11 mouse cellular contexts compared by ENCODE assay signal in the genomic region with DNA sequence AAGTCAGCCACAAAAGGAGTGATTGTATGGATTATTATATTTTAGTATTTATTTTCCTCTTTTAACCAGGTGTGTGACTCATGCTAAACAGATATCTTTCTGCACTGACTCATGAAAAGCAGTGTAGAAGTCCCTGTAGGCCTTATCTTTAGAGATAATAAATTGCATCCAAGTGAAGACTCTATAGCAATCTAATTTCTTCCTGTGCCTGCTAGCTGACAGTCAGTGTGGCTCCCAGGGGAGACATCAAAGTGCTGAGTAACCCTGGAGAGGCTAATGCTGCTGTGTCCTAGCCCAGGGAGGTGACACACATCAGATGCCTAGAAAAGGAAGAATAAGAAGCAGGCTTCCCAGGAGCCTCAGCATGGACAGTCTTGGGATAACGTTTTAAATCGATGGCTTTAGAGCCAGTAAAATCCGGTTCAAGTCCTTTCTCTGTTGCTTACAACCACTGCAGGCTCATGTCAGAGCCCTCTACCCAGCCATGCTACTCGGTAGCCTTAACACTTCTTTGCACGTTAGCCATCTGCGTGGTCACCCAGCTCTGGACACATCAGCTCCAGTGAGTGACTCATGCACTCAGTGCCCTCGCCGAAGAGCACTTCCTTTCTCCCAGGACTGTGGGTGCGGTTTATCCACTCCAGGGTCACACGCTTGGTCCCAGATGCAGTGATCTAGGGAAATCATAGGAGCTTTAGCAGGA. TPM values are rescaled to one million over a fixed set of nuclear protein-coding genes. Genes with fewer than 3 reads are reported as not detected.
A peak's percentile ranks its signal among the peaks of the same experiment; 100 is the strongest.
DNase-seq lines count a peak whose midpoint lies in the region; ATAC-seq lines count a peak whose summit lies in the region.
"Had no signal": no experiment of that assay in that cellular context is flagged by ENCODE, and none has a peak within 500 bp of the region (broad histone marks: within the 10 kb centered on the region; RNA-seq: fewer than 3 reads in every experiment).

No protein-coding gene starts in this region.

- H3K9ac ChIP-seq in heart, embryonic 13.5 days, result no peak overlapping the region
- H3K9ac ChIP-seq in heart, embryonic 12.5 days, result no peak overlapping the region
- H3K9ac ChIP-seq in intestine, embryonic 14.5 days (ENCODE audit: low read length), result no peak overlapping the region
- H3K9ac ChIP-seq: embryonic facial prominence, embryonic 13.5 days; liver, embryonic 15.5 days had no signal

- H3K36me3 ChIP-seq in heart, embryonic 13.5 days, result no peaks in the 10 kb centered on the region
- H3K36me3 ChIP-seq in heart, embryonic 12.5 days, result no peaks in the 10 kb centered on the region
- no peaks in the 10 kb centered on the region for H3K36me3 ChIP-seq in intestine, embryonic 14.5 days (ENCODE audit: control insufficient read depth, insufficient read depth, low read length)
- H3K36me3 ChIP-seq: embryonic facial prominence, embryonic 13.5 days; liver, embryonic 15.5 days had no signal

- H3K27me3 ChIP-seq in heart, embryonic 13.5 days (replicated peaks), result no peaks in the 10 kb centered on the region
- H3K27me3 ChIP-seq in heart, embryonic 12.5 days (replicated peaks), result no peaks in the 10 kb centered on the region
- H3K27me3 ChIP-seq in intestine, embryonic 14.5 days (replicated peaks; ENCODE audit: control insufficient read depth, insufficient read depth, low read length), result no peaks in the 10 kb centered on the region
- H3K27me3 ChIP-seq: embryonic facial prominence, embryonic 13.5 days; liver, embryonic 15.5 days had no signal

- no peaks in the 10 kb centered on the region for H3K9me3 ChIP-seq in heart, embryonic 13.5 days
- no peaks in the 10 kb centered on the region for H3K9me3 ChIP-seq in heart, embryonic 12.5 days (replicated peaks)
- H3K9me3 ChIP-seq in intestine, embryonic 14.5 days (ENCODE audit: control insufficient read depth, low read length), result no peaks in the 10 kb centered on the region
- H3K9me3 ChIP-seq: embryonic facial prominence, embryonic 13.5 days; liver, embryonic 15.5 days had no signal

- peak; percentile 16 for DNase-seq in Muller cell, postnatal 12 days (ENCODE audit: inconsistent ontology term)
- no peak for DNase-seq in intestine, embryonic 14.5 days (ENCODE audit: low spot score)
- DNase-seq in monocyte, adult 2 months (ENCODE audit: low read depth in 1 of 2, low spot score in 2 of 2), result peak; percentile 42 to 45
- no peak for DNase-seq in left cerebral cortex, adult 11 months (ENCODE audit: low spot score)
- no peak for DNase-seq in cerebellum, adult 11 months
- DNase-seq: gastrocnemius, postnatal 14 days had no signal

- H3K4me2 ChIP-seq in heart, embryonic 13.5 days, result no peak overlapping the region
- H3K4me2 ChIP-seq in heart, embryonic 12.5 days, result no peak overlapping the region
- H3K4me2 ChIP-seq in intestine, embryonic 14.5 days (ENCODE audit: low read length), result no peak overlapping the region
- H3K4me2 ChIP-seq: embryonic facial prominence, embryonic 13.5 days; liver, embryonic 15.5 days had no signal

- H3K4me1 ChIP-seq in heart, embryonic 13.5 days, result peaks cover 27% of the 10 kb centered on the region
- H3K4me1 ChIP-seq in heart, embryonic 12.5 days (replicated peaks), result peaks cover 24% of the 10 kb centered on the region
- H3K4me1 ChIP-seq in intestine, embryonic 14.5 days (replicated peaks; ENCODE audit: control insufficient read depth, insufficient read depth, low read length), result peaks cover 10% of the 10 kb centered on the region

- 0 out of 2 replicates have a peak overlapping the region, but pooled peaks have one; percentile 15 for H3K27ac ChIP-seq in heart, embryonic 13.5 days (replicated peaks)
- no peak overlapping the region for H3K27ac ChIP-seq in heart, embryonic 12.5 days (ENCODE audit: poor library complexity, severe bottlenecking)
- H3K27ac ChIP-seq in intestine, embryonic 14.5 days (ENCODE audit: low read depth), result no peak overlapping the region
- H3K27ac ChIP-seq: embryonic facial prominence, embryonic 13.5 days; liver, embryonic 15.5 days had no signal

- H3K4me3 ChIP-seq in heart, embryonic 13.5 days, result no peak overlapping the region
- H3K4me3 ChIP-seq in heart, embryonic 12.5 days, result no peak overlapping the region
- H3K4me3 ChIP-seq in intestine, embryonic 14.5 days (ENCODE audit: low read depth, low read length), result no peak overlapping the region
- H3K4me3 ChIP-seq: embryonic facial prominence, embryonic 13.5 days; liver, embryonic 15.5 days had no signal

- WGBS in heart, embryonic 13.5 days, result 52% methylated on average over 10 of the region's 10 CpGs
- WGBS in heart, embryonic 12.5 days, result 52% methylated on average over 10 of the region's 10 CpGs
- WGBS in intestine, embryonic 14.5 days, result 74% methylated on average over 10 of the region's 10 CpGs

- ATAC-seq in heart, embryonic 13.5 days (ENCODE audit: extremely low read depth, insufficient number of reproducible peaks, low FRiP score, low TSS enrichment), result no peak
- no peak for ATAC-seq in heart, embryonic 12.5 days (ENCODE audit: insufficient number of reproducible peaks, low FRiP score)
- 0 out of 2 replicates have a peak, but pooled peaks have one; percentile 33 for ATAC-seq in intestine, embryonic 14.5 days (replicated peaks; ENCODE audit: low FRiP score, low TSS enrichment, low read depth)
- no peak for ATAC-seq in frontal cortex, adult (ENCODE audit: low TSS enrichment)

RNA-seq across cellular contexts. Expression of a gene that starts 35.9 kb away (rescaled TPM):
- polyA plus RNA-seq in heart, embryonic 13.5 days (2015; fragmentation: Nextera tagmentation; extraction: Ambion mirVana), result 21.2 and 23.8 TPM in 2 replicates
- 34.7 and 34.8 TPM in 2 replicates for polyA plus RNA-seq in heart, embryonic 12.5 days (2016; fragmentation: Nextera tagmentation; extraction: Ambion mirVana)
- polyA plus RNA-seq in intestine, embryonic 14.5 days (2014; fragmentation: Nextera tagmentation; extraction: Ambion mirVana), result 53.6 and 62.5 TPM in 2 replicates

Comparison
In these comparisons a context has a peak if more than half of its experiments do, and no peak if none do; other contexts are left out.
1. DNase-seq: peak in Muller cell, postnatal 12 days (single experiment) and monocyte, adult 2 months (2 of 2); none in intestine, embryonic 14.5 days (single experiment), left cerebral cortex, adult 11 months (single experiment) and cerebellum, adult 11 months (single experiment).